Mouse (Mus musculus): ENCODE results near the gene Pacsin2.
"Not testable (repeated sequence)": the region's sequence is repeated elsewhere in the genome, so short reads cannot be mapped to it uniquely, and the experiment has no call there.

Pacsin2 gene

GRCm38 (mm10) chr15:83374076-83374475 is 90.3 kb downstream of the Pacsin2 start:
- no peak for DNase-seq (ENCODE audit: low read depth, low spot score)

- DNase-seq (ENCODE audit: low read depth, low spot score) = not testable (repeated sequence)
Measured at GRCm38 (mm10) chr15:83368702-83369101, 95.7 kb downstream of the Pacsin2 start.

- DNase-seq (ENCODE audit: low read depth, low spot score) = no peak
Measured at GRCm38 (mm10) chr15:83368261-83368660, 96.1 kb downstream of the Pacsin2 start.

GRCm38 (mm10) chr15:83366933-83367552 is 97.4 kb downstream of the Pacsin2 start:
- DNase-seq (ENCODE audit: low read depth, low spot score) = peak; percentile 52

- no peak for DNase-seq (ENCODE audit: low read depth, low spot score)
Measured at GRCm38 (mm10) chr15:83365697-83366096, 98.7 kb downstream of the Pacsin2 start.

- DNase-seq (ENCODE audit: low read depth, low spot score) = no peak
Measured at GRCm38 (mm10) chr15:83364194-83364593, 100.2 kb downstream of the Pacsin2 start.

GRCm38 (mm10) chr15:83362813-83363212 is 101.6 kb downstream of the Pacsin2 start:
- not testable (repeated sequence) for DNase-seq (ENCODE audit: low read depth, low spot score)

GRCm38 (mm10) chr15:83360899-83361298 is 103.5 kb downstream of the Pacsin2 start:
- not testable (repeated sequence) for DNase-seq (ENCODE audit: low read depth, low spot score)

- no peak for DNase-seq (ENCODE audit: low read depth, low spot score)
Measured at GRCm38 (mm10) chr15:83360140-83360539, 104.3 kb downstream of the Pacsin2 start.

GRCm38 (mm10) chr15:83358476-83358875 is 105.9 kb downstream of the Pacsin2 start:
- no peak for DNase-seq (ENCODE audit: low read depth, low spot score)

GRCm38 (mm10) chr15:83351546-83351945 is 112.9 kb downstream of the Pacsin2 start:
- no peak for DNase-seq (ENCODE audit: low read depth, low spot score)

GRCm38 (mm10) chr15:83350859-83351258 is 113.5 kb downstream of the Pacsin2 start:
- DNase-seq (ENCODE audit: low read depth, low spot score) = no peak

GRCm38 (mm10) chr15:83349954-83350711 is 114.3 kb downstream of the Pacsin2 start, which contains the start of gene Arfgap3:
TSS of gene Arfgap3 (minus strand) at chr15:83350247.
- peak; percentile 93 for DNase-seq (ENCODE audit: low read depth, low spot score)

- DNase-seq (ENCODE audit: low read depth, low spot score) = no peak
Measured at GRCm38 (mm10) chr15:83349225-83349953, 115.0 kb downstream of the Pacsin2 start.

GRCm38 (mm10) chr15:83348747-83349146 is 115.7 kb downstream of the Pacsin2 start:
- DNase-seq (ENCODE audit: low read depth, low spot score) = no peak

- no peak for DNase-seq (ENCODE audit: low read depth, low spot score)
Measured at GRCm38 (mm10) chr15:83345898-83346529, 118.4 kb downstream of the Pacsin2 start.

GRCm38 (mm10) chr15:83344956-83345355 is 119.5 kb downstream of the Pacsin2 start:
- peak; percentile 31 for DNase-seq (ENCODE audit: low read depth, low spot score)

GRCm38 (mm10) chr15:83344157-83344556 is 120.2 kb downstream of the Pacsin2 start:
- peak; percentile 58 for DNase-seq (ENCODE audit: low read depth, low spot score)

- DNase-seq (ENCODE audit: low read depth, low spot score) = no peak
Measured at GRCm38 (mm10) chr15:83338908-83339307, 125.5 kb downstream of the Pacsin2 start.

GRCm38 (mm10) chr15:83337903-83338870 is 126.2 kb downstream of the Pacsin2 start:
- DNase-seq (ENCODE audit: low read depth, low spot score) = no peak

- DNase-seq (ENCODE audit: low read depth, low spot score) = no peak
Measured at GRCm38 (mm10) chr15:83332373-83332772, 132.0 kb downstream of the Pacsin2 start.

Measured in skeletal muscle tissue, adult 2 months (tissue).